Mouse (Mus musculus) E14TG2a.4 (cell line): Measurements from ENCODE around the gene Npm3.

Experiments
- CTCF ChIP-seq: conservative IDR thresholded peaks from 2 replicates; pipeline ENCODE4 v1.5.1; 2014; ENCODE audit warnings: low read length
- POU5F1 ChIP-seq: IDR thresholded peaks from 2 replicates; pipeline ENCODE4 v1.6.1; 2014; ENCODE audit warnings: low read length, borderline replicate concordance

DNA sequence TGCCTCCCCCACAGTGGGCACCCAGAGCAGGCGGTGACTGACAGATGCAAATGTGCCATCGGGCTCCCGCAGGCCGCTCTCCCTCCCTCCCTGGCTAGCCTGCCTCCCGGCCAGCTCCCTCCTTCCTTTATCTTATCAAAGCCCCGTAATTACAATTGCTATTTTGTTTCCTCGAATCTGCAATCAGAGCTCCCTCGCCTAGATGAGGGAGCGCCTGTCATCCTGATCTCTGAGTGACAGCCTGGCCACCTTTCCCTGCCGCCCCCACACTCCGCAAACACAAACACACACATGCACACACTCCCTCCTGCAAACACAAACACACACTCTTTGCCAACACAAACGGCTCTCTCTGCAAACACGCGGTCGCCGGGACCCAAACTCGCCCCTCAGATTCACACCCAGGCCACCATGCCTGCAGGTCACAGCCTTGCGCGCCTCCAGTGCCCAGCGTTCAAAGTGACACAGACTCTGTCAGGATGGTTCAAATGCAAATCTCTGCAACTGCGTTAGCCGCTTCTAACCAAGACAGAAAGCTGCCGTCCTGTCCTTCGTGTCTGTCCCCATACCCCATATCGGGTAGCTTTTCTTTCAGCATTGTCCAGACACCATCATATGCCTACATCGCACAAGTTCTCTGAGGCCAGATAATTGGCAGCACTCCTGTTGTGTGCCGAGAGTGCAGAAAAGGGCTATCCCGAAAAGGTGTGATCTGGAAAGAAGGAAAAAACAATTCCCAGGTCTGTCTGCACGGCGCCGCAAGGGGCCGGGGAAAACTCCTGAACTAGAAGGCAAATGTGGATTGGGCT lies 3.8 kb downstream of the Npm3 start:
- TF ChIP-seq CTCF, result no peak
- TF ChIP-seq POU5F1, result no peak
